7 mouse cellular contexts compared by ENCODE assay signal in genomic region chr11:82006796-82007423, GRCm38 (mm10). TPM values are rescaled to one million over a fixed set of nuclear protein-coding genes. Genes with fewer than 3 reads are reported as not detected.
A peak's percentile ranks its signal among the peaks of the same experiment; 100 is the strongest.
DNase-seq lines count a peak whose midpoint lies in the region; ATAC-seq lines count a peak whose summit lies in the region.

No protein-coding gene starts in this region.

- no peaks in the 10 kb centered on the region for H3K9me3 ChIP-seq in heart, embryonic 15.5 days (replicated peaks)
- no peaks in the 10 kb centered on the region for H3K9me3 ChIP-seq in liver, embryonic 12.5 days (replicated peaks)

- H3K4me1 ChIP-seq in heart, embryonic 15.5 days (replicated peaks) = no peaks in the 10 kb centered on the region
- no peaks in the 10 kb centered on the region for H3K4me1 ChIP-seq in liver, embryonic 12.5 days

- no peaks in the 10 kb centered on the region for H3K36me3 ChIP-seq in heart, embryonic 15.5 days
- no peaks in the 10 kb centered on the region for H3K36me3 ChIP-seq in liver, embryonic 12.5 days

- peak overlapping the region; percentile 19; the same call in 1 of the 2 replicates for H3K4me2 ChIP-seq in heart, embryonic 15.5 days
- 0 out of 2 replicates have a peak overlapping the region, but pooled peaks have one; percentile 5 for H3K4me2 ChIP-seq in liver, embryonic 12.5 days

- ATAC-seq in heart, embryonic 15.5 days (replicated peaks; ENCODE audit: insufficient number of reproducible peaks, insufficient read depth, low FRiP score, low read depth) = peak; percentile 70; the same call in 1 of the 2 replicates
- ATAC-seq in liver, embryonic 12.5 days = no peak

- H3K9ac ChIP-seq in heart, embryonic 15.5 days = no peak overlapping the region
- no peak overlapping the region for H3K9ac ChIP-seq in liver, embryonic 12.5 days

- whole genome bisulfite sequencing in heart, embryonic 15.5 days = 30% methylated on average over 12 of the region's 12 CpGs
- WGBS in liver, embryonic 12.5 days (ENCODE audit: insufficient replicate concordance) = 27% methylated on average over 12 of the region's 12 CpGs

- H3K27ac ChIP-seq in heart, embryonic 15.5 days = peak overlapping the region; percentile 32
- H3K27ac ChIP-seq in liver, embryonic 12.5 days = no peak overlapping the region

- no peaks in the 10 kb centered on the region for H3K27me3 ChIP-seq in heart, embryonic 15.5 days
- H3K27me3 ChIP-seq in liver, embryonic 12.5 days (replicated peaks) = no peaks in the 10 kb centered on the region

- peak; percentile 73 for DNase-seq in Muller cell, postnatal 12 days (ENCODE audit: inconsistent ontology term)
- peak; percentile 77 for DNase-seq in adrenal gland, postnatal 10 days
- peak; percentile 90 for DNase-seq in skeletal muscle tissue, adult 2 months (ENCODE audit: low read depth, low spot score)
- DNase-seq in retina, postnatal 1 day = no peak
- no peak for DNase-seq in cerebellum, postnatal 14 days

- H3K4me3 ChIP-seq in heart, embryonic 15.5 days = no peak overlapping the region
- H3K4me3 ChIP-seq in liver, embryonic 12.5 days = no peak overlapping the region

RNA-seq across cellular contexts. Expression of gene Ccl2, which starts 28.5 kb away (rescaled TPM):
- 1 to 10 TPM in 1 of 2 experiments, under 1 TPM in 1; 0.33 to 1.6 TPM for total RNA-seq in adrenal gland, postnatal 10 days (2021)
- polyA plus RNA-seq in heart, embryonic 15.5 days (2015; fragmentation: Nextera tagmentation; extraction: Ambion mirVana) = 9.4 TPM in 2 replicates
- polyA plus RNA-seq in liver, embryonic 12.5 days (2016; fragmentation: Nextera tagmentation; extraction: Ambion mirVana) = 2.0 and 2.8 TPM in 2 replicates

RNA-seq across cellular contexts. Expression of gene Gm17268, which starts 31.5 kb away (rescaled TPM):
- total RNA-seq in adrenal gland, postnatal 10 days (2021) = not detected
- polyA plus RNA-seq in heart, embryonic 15.5 days (2015; fragmentation: Nextera tagmentation; extraction: Ambion mirVana) = not detected in 2 replicates
- polyA plus RNA-seq in liver, embryonic 12.5 days (2016; fragmentation: Nextera tagmentation; extraction: Ambion mirVana) = not detected in 2 replicates

RNA-seq across cellular contexts. Expression of gene Ccl7, which starts 38.6 kb away (rescaled TPM):
- 1 to 10 TPM in 1 of 2 experiments, not detected in 1; 1.0 TPM for total RNA-seq in adrenal gland, postnatal 10 days (2021)
- polyA plus RNA-seq in heart, embryonic 15.5 days (2015; fragmentation: Nextera tagmentation; extraction: Ambion mirVana) = 4.9 and 5.0 TPM in 2 replicates
- 0.62 and 0.68 TPM in 2 replicates for polyA plus RNA-seq in liver, embryonic 12.5 days (2016; fragmentation: Nextera tagmentation; extraction: Ambion mirVana)

RNA-seq across cellular contexts. Expression of gene Asic2, which starts 38.7 kb away (rescaled TPM):
- 1 to 10 TPM; 2.6 to 4.8 TPM for total RNA-seq in adrenal gland, postnatal 10 days (2021)
- polyA plus RNA-seq in heart, embryonic 15.5 days (2015; fragmentation: Nextera tagmentation; extraction: Ambion mirVana) = 0.15 TPM in 1 of 2 replicates, not detected in the other
- 0.06 and 0.11 TPM in 2 replicates for polyA plus RNA-seq in liver, embryonic 12.5 days (2016; fragmentation: Nextera tagmentation; extraction: Ambion mirVana)

RNA-seq across cellular contexts. Expression of gene Ccl11, which starts 50.7 kb away (rescaled TPM):
- total RNA-seq in adrenal gland, postnatal 10 days (2021) = 1 to 10 TPM; 7.8 to 9.2 TPM
- 2.2 and 5.8 TPM in 2 replicates for polyA plus RNA-seq in heart, embryonic 15.5 days (2015; fragmentation: Nextera tagmentation; extraction: Ambion mirVana)
- polyA plus RNA-seq in liver, embryonic 12.5 days (2016; fragmentation: Nextera tagmentation; extraction: Ambion mirVana) = 0.11 TPM in 1 of 2 replicates, not detected in the other

Comparison
In these comparisons a context has a peak if more than half of its experiments do, and no peak if none do; other contexts are left out.
1. DNase-seq: peak in Muller cell, postnatal 12 days (single experiment), adrenal gland, postnatal 10 days (single experiment) and skeletal muscle tissue, adult 2 months (single experiment); none in retina, postnatal 1 day (single experiment) and cerebellum, postnatal 14 days (0 of 2).